Comparison of ENCODE assay signal across 21 mouse cellular contexts in genomic region chr15:84077151-84077550, GRCm38 (mm10). TPM values are rescaled to one million over a fixed set of nuclear protein-coding genes. Genes with fewer than 3 reads are reported as not detected.
"Had no signal": no experiment of that assay in that cellular context is flagged by ENCODE, and none has a peak within 500 bp of the region (broad histone marks: within the 10 kb centered on the region; RNA-seq: fewer than 3 reads in every experiment).

No protein-coding gene starts in this region.

- H3K27ac ChIP-seq: kidney, embryonic 15.5 days; limb, embryonic 15.5 days; liver, embryonic 12.5 days; lung, embryonic 15.5 days had no signal

- H3K4me2 ChIP-seq: kidney, embryonic 15.5 days; limb, embryonic 15.5 days; liver, embryonic 12.5 days; lung, embryonic 15.5 days had no signal

- H3K9me3 ChIP-seq: kidney, embryonic 15.5 days; limb, embryonic 15.5 days; liver, embryonic 12.5 days; lung, embryonic 15.5 days had no signal

- H3K4me3 ChIP-seq: kidney, embryonic 15.5 days; limb, embryonic 15.5 days; liver, embryonic 12.5 days; lung, embryonic 15.5 days had no signal

- H3K36me3 ChIP-seq: kidney, embryonic 15.5 days; limb, embryonic 15.5 days; liver, embryonic 12.5 days; lung, embryonic 15.5 days had no signal

- DNase-seq: kidney, adult 2 months; kidney, postnatal 14 days; layer of hippocampus, postnatal 36 days; lung, postnatal 14 days; midbrain, embryonic 14.5 days; right cerebral cortex, postnatal 4 days; spleen, adult 18-20 months; thymus, adult 2 months; thymus, postnatal 25 days had no signal

- H3K9ac ChIP-seq: kidney, embryonic 15.5 days; limb, embryonic 15.5 days; liver, embryonic 12.5 days; lung, embryonic 15.5 days had no signal

- H3K4me1 ChIP-seq: liver, embryonic 12.5 days had no signal

- ATAC-seq: liver, embryonic 12.5 days had no signal

RNA-seq across cellular contexts. Expression of gene Efcab6, which starts 12.0 kb away (rescaled TPM):
- polyA plus RNA-seq: large intestine, adult 2 months; limb, embryonic 11.5 days; liver, embryonic 12.5 days; liver, embryonic 16.5 days had no signal

RNA-seq across cellular contexts. Expression of gene Pnpla5, which starts 45.8 kb away (rescaled TPM):
- polyA plus RNA-seq: intestine, embryonic 14.5 days; kidney, embryonic 15.5 days; limb, embryonic 11.5 days; limb, embryonic 15.5 days; lung, embryonic 15.5 days; midbrain, embryonic 14.5 days; neural tube, embryonic 14.5 days; stomach, embryonic 14.5 days; testis, adult 2 months; urinary bladder, adult 2 months had no signal
